Mouse (Mus musculus): ENCODE data around the gene Gm5475. TPM values are rescaled to one million over a fixed set of nuclear protein-coding genes. Genes with fewer than 3 reads are reported as not detected.

Gm5475 gene
- total and polyA plus RNA-seq, 3 experiments = not detected

DNA sequence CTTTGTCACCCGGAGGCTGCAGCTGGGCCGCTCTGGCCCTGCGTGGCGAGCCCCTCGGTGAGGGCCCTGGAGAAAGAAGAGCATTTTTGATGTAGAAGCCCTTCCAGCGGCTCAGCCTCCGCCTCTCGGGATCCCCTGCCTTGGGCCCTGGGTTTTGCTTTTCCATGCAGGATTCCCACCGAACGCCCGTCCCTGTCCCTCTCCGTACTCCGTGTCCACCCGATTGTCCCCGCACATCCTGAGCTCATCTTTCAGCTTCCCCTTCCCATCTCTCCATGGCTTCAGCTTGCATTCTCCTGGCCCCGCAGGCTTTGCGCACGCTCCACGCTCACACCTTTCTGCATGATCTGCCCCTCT, 47.2 kb downstream of the Gm5475 start:
- dilution Hi-C loops (cut with MboI; ENCODE audit: extremely low pct_ligation_motif_present, extremely low pct_unique_long_range_greater_than_20kb, low sequenced_read_pairs) (no loop called here), in situ Hi-C loops (cut with MboI; ENCODE audit: low pct_ligation_motif_present, low pct_unique_long_range_greater_than_20kb, low sequenced_read_pairs) (no loop called here)
- H3K4me3 ChIP-seq (replicated peaks in 1 of 3; ENCODE audit: low read depth in 2 of 3, low read length in 2 of 3, poor library complexity in 1 of 3) = peak overlapping the region; percentile 80 to 96 (median 87)
- TF ChIP-seq SIN3A (IDR thresholded peaks at IDR 0.05; ENCODE audit: low read length) (no peak; the same call in 1 of the 2 replicates), CHD2 (IDR thresholded peaks at IDR 0.05; ENCODE audit: low read length) (no peak), RCOR1 (conservative IDR thresholded peaks at IDR 0.05; ENCODE audit: low read depth, low read length) (no peak), POLR2A (IDR thresholded peaks at IDR 0.05; ENCODE audit: low read depth, low read length) (no peak), TCF12 (IDR thresholded peaks at IDR 0.05; ENCODE audit: low read depth, low read length) (no peak), NRF1 (IDR thresholded peaks at IDR 0.05; ENCODE audit: low read depth, low read length) (no peak), ZKSCAN1 (IDR thresholded peaks at IDR 0.05; ENCODE audit: borderline replicate concordance, low read depth, low read length) (no peak), ZC3H11A (IDR thresholded peaks at IDR 0.05; ENCODE audit: low read depth, low read length) (no peak), MXI1 (IDR thresholded peaks at IDR 0.05; ENCODE audit: low read depth, low read length) (no peak)
- H3K27ac ChIP-seq (ENCODE audit: insufficient read depth, low read depth) = 0 out of 2 replicates have a peak overlapping the region, but pooled peaks have one; percentile 1
- H3K36me3 ChIP-seq (replicated peaks in 1 of 2; ENCODE audit: control insufficient read depth in 1 of 2, insufficient read depth in 1 of 2, low read length in 1 of 2) = peaks cover 17 to 38% of the 10 kb centered on the region in 2 experiments
- H3K9ac ChIP-seq (ENCODE audit: insufficient read depth, low read depth) = peak overlapping the region; percentile 74
- no peaks in the 10 kb centered on the region for H3K27me3 ChIP-seq (replicated peaks)
- peaks cover 9% of the 10 kb centered on the region; the same call in 1 of the 2 replicates for H3K79me2 ChIP-seq (replicated peaks; ENCODE audit: control insufficient read depth, extremely low read depth, insufficient read depth, poor library complexity, severe bottlenecking)
- peak; percentile 21 for DNase-seq (ENCODE audit: extremely low read depth)
- peaks cover 7 to 30% of the 10 kb centered on the region in 2 experiments; a peak in 2 of 4 replicates for H3K4me1 ChIP-seq (ENCODE audit: control insufficient read depth in 1 of 2, insufficient read depth in 2 of 2)
- no peaks in the 10 kb centered on the region for H3K9me3 ChIP-seq (replicated peaks; ENCODE audit: low read length)
- H3K4me2 ChIP-seq (ENCODE audit: insufficient read depth, low read depth, poor library complexity, severe bottlenecking) = peak overlapping the region; percentile 86

- dilution Hi-C loops (cut with MboI; ENCODE audit: extremely low pct_ligation_motif_present, extremely low pct_unique_long_range_greater_than_20kb, low sequenced_read_pairs) = no loop called here
- Histone ChIP-seq H3K4me3 (replicated peaks in 1 of 3; ENCODE audit: low read depth in 2 of 3, low read length in 2 of 3, poor library complexity in 1 of 3) (peak overlapping the region in 2 of 3 experiments; percentile 80 to 96), H3K27me3 (replicated peaks) (no peaks in the 10 kb centered on the region), H3K4me1 (ENCODE audit: control insufficient read depth in 1 of 2, insufficient read depth in 2 of 2) (peaks cover 7 to 30% of the 10 kb centered on the region in 2 experiments; a peak in 2 of 4 replicates), H3K36me3 (replicated peaks in 1 of 2; ENCODE audit: control insufficient read depth in 1 of 2, insufficient read depth in 1 of 2, low read length in 1 of 2) (peaks cover 23 to 46% of the 10 kb centered on the region in 2 experiments), H3K79me2 (replicated peaks; ENCODE audit: control insufficient read depth, extremely low read depth, insufficient read depth, poor library complexity, severe bottlenecking) (peaks cover 9% of the 10 kb centered on the region; the same call in 1 of the 2 replicates), H3K9me3 (replicated peaks; ENCODE audit: low read length) (no peaks in the 10 kb centered on the region), H3K9ac (ENCODE audit: insufficient read depth, low read depth) (peak overlapping the region; percentile 74; the same call in 1 of the 2 replicates), H3K4me2 (ENCODE audit: insufficient read depth, low read depth, poor library complexity, severe bottlenecking) (peak overlapping the region; percentile 86), H3K27ac (ENCODE audit: insufficient read depth, low read depth) (no peak overlapping the region)
- no peak for DNase-seq (ENCODE audit: extremely low read depth)
- in situ Hi-C loops (cut with MboI; ENCODE audit: low pct_ligation_motif_present, low pct_unique_long_range_greater_than_20kb, low sequenced_read_pairs) = no loop called here
- TF ChIP-seq UBTF (IDR thresholded peaks at IDR 0.05; ENCODE audit: low read depth, low read length) (no peak), PAX5 (IDR thresholded peaks at IDR 0.05; ENCODE audit: low read length) (no peak), GABPA (IDR thresholded peaks at IDR 0.05; ENCODE audit: insufficient replicate concordance, low read depth, low read length) (no peak), MAZ (IDR thresholded peaks at IDR 0.05; ENCODE audit: low read depth, low read length) (no peak), EP300 (IDR thresholded peaks at IDR 0.05; ENCODE audit: low read length) (no peak), BHLHE40 (IDR thresholded peaks at IDR 0.05; ENCODE audit: low read depth, low read length) (no peak), USF2 (conservative IDR thresholded peaks at IDR 0.05; ENCODE audit: low read depth, low read length) (no peak), KAT2A (IDR thresholded peaks at IDR 0.05; ENCODE audit: insufficient replicate concordance, low read length) (no peak), ZMIZ1 (IDR thresholded peaks at IDR 0.05; ENCODE audit: low read depth, low read length) (no peak)
Measured at GRCm38 (mm10) chr15:100470037-100470436, 48.1 kb downstream of the Gm5475 start.
